Comparison of ENCODE assay signal across 8 mouse cellular contexts in the genomic region with DNA sequence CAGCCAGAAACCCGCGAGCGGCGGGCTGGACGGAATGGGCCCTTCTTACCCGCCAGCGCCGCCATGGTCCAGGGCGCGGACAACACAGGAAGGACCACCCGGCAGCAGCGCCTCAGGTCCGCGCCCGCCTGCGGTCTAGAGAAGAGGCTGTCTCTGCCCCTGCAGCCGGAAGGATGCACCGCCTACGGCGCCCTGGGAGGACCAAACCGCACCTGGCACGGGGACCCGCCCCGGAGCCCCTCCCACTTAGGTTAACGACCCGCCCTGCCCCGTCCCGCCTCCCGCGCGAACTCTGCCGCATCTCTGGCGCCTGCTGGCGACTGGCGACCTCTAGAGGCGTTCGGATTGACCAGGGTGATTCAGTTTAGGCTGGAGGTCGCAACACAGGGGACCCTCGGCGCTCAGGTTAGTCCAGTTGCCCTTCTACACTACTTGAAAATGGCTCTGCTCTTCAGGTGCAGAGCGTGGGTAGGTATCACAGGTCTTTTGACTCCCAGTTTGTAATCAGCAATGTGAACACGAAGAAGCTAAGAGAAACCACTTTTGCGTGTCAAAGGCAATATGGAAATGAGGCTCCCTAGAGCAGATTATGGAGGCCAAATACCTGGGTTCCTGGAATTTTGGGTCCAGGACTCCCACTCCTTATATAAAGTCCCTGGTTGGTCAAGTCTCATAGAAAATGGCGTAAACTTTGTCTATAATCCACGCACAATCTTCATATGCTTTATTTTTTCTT. TPM values are rescaled to one million over a fixed set of nuclear protein-coding genes. Genes with fewer than 3 reads are reported as not detected.
A peak's percentile ranks its signal among the peaks of the same experiment; 100 is the strongest.
DNase-seq lines count a peak whose midpoint lies in the region; ATAC-seq lines count a peak whose summit lies in the region.

Limk2 (minus strand) TSS at position 193 of the 736 bp plus-strand sequence.

- peaks cover 4% of the 10 kb centered on the region for H3K36me3 ChIP-seq in heart, embryonic 13.5 days
- H3K36me3 ChIP-seq in liver, embryonic 12.5 days, result peaks cover 5% of the 10 kb centered on the region; the same call in 1 of the 2 replicates
- H3K36me3 ChIP-seq in stomach, embryonic 15.5 days, result no peaks in the 10 kb centered on the region

- ATAC-seq in erythroid progenitor cell, adult 5-6 weeks (replicated peaks; ENCODE audit: low FRiP score, poor library complexity, severe bottlenecking), result peak; percentile 98
- peak; percentile 96 for ATAC-seq in heart, embryonic 13.5 days (ENCODE audit: extremely low read depth, insufficient number of reproducible peaks, low FRiP score, low TSS enrichment)
- ATAC-seq in liver, embryonic 12.5 days, result peak; percentile 97
- peak; percentile 96 for ATAC-seq in stomach, embryonic 15.5 days (ENCODE audit: insufficient read depth, low FRiP score, low read depth)

- H3K4me1 ChIP-seq in heart, embryonic 13.5 days, result peaks cover 20% of the 10 kb centered on the region
- H3K4me1 ChIP-seq in liver, embryonic 12.5 days, result peaks cover 49% of the 10 kb centered on the region
- H3K4me1 ChIP-seq in stomach, embryonic 15.5 days, result peaks cover 14% of the 10 kb centered on the region

- H3K4me2 ChIP-seq in heart, embryonic 13.5 days, result peak within 1 kb of the TSS; percentile 92
- H3K4me2 ChIP-seq in liver, embryonic 12.5 days, result peak within 1 kb of the TSS; percentile 92
- peak within 1 kb of the TSS; percentile 67 for H3K4me2 ChIP-seq in stomach, embryonic 15.5 days

- peak within 1 kb of the TSS; percentile 71 for H3K27ac ChIP-seq in heart, embryonic 13.5 days (replicated peaks)
- H3K27ac ChIP-seq in liver, embryonic 12.5 days, result peak within 1 kb of the TSS; percentile 78
- H3K27ac ChIP-seq in stomach, embryonic 15.5 days, result peak within 1 kb of the TSS; percentile 79

- H3K4me3 ChIP-seq in heart, embryonic 13.5 days, result peak within 1 kb of the TSS; percentile 76
- H3K4me3 ChIP-seq in liver, embryonic 12.5 days, result peak within 1 kb of the TSS; percentile 90
- peak within 1 kb of the TSS; percentile 72 for H3K4me3 ChIP-seq in stomach, embryonic 15.5 days (replicated peaks)

- H3K9me3 ChIP-seq in heart, embryonic 13.5 days, result no peaks in the 10 kb centered on the region
- no peaks in the 10 kb centered on the region for H3K9me3 ChIP-seq in liver, embryonic 12.5 days (replicated peaks)
- no peaks in the 10 kb centered on the region for H3K9me3 ChIP-seq in stomach, embryonic 15.5 days

- H3K27me3 ChIP-seq in heart, embryonic 13.5 days (replicated peaks), result no peaks in the 10 kb centered on the region
- no peaks in the 10 kb centered on the region for H3K27me3 ChIP-seq in liver, embryonic 12.5 days (replicated peaks)
- H3K27me3 ChIP-seq in stomach, embryonic 15.5 days (replicated peaks), result no peaks in the 10 kb centered on the region

- H3K9ac ChIP-seq in heart, embryonic 13.5 days, result peak within 1 kb of the TSS; percentile 84
- peak within 1 kb of the TSS; percentile 84 for H3K9ac ChIP-seq in liver, embryonic 12.5 days
- peak within 1 kb of the TSS; percentile 64 for H3K9ac ChIP-seq in stomach, embryonic 15.5 days

- 4% methylated on average over 40 of the region's 45 CpGs for WGBS in heart, embryonic 13.5 days
- WGBS in liver, embryonic 12.5 days (ENCODE audit: insufficient replicate concordance), result 3% methylated on average over 45 of the region's 45 CpGs
- WGBS in stomach, embryonic 15.5 days, result 3% methylated on average over 45 of the region's 45 CpGs

- peak; percentile 96 for DNase-seq in CD4-positive helper T cell, adult 2 months (ENCODE audit: low read depth, low spot score)
- peak; percentile 39 for DNase-seq in brain, embryonic 18.5 days (ENCODE audit: low read depth, low spot score)
- peak; percentile 97 for DNase-seq in kidney, postnatal 10 days
- DNase-seq in natural killer cell, adult 2 months (ENCODE audit: low spot score in 2 of 2), result peak; percentile 94 to 96

RNA-seq across cellular contexts. Expression of gene Limk2, which starts in this region (rescaled TPM):
- 5.0 and 12.6 TPM in 2 replicates for total RNA-seq in erythroid progenitor cell, adult 5-6 weeks (2015; ENCODE audit: low replicate concordance)
- 9.1 and 16.8 TPM in 2 replicates for total RNA-seq in erythroid progenitor cell, adult 5-6 weeks (2017; ENCODE audit: low replicate concordance)
- 50.4 and 58.3 TPM in 2 replicates for polyA plus RNA-seq in heart, embryonic 13.5 days (2015; fragmentation: Nextera tagmentation; extraction: Ambion mirVana)
- 15.0 and 16.1 TPM in 2 replicates for polyA plus RNA-seq in liver, embryonic 12.5 days (2016; fragmentation: Nextera tagmentation; extraction: Ambion mirVana)
- polyA plus RNA-seq in stomach, embryonic 15.5 days (2015; fragmentation: Nextera tagmentation; extraction: Ambion mirVana), result 70.5 and 75.9 TPM in 2 replicates

Comparison
In these comparisons a context has a peak if more than half of its experiments do, and no peak if none do; other contexts are left out.
1. Peak in every context shown above with its lines: DNase-seq, ATAC-seq, H3K4me3 ChIP-seq and H3K27ac ChIP-seq.
2. DNase-seq: peak in every context shown above with its lines; median percentile 97 in kidney, postnatal 10 days; 96 in CD4-positive helper T cell, adult 2 months; 95 in natural killer cell, adult 2 months; 39 in brain, embryonic 18.5 days.